Mouse (Mus musculus) inflammation-experienced regulatory T-cells, adult 16 weeks (primary cell): ENCODE measurements around the gene Sebox. TPM values are rescaled to one million over a fixed set of nuclear protein-coding genes. Genes with fewer than 3 reads are reported as not detected.

ENCODE experiments used
- polyA plus RNA-seq: library from polyadenylated mRNA; unstranded; fragments of 100-300 nt; shearing (Covaris generic); gene quantifications from one replicate; pipeline ENCODE4 v1.2.1, GENCODE M21; 2017

Sebox gene
- not detected for polyA plus RNA-seq

GRCm38 (mm10) chr11:78502909-78503650 is at the start of gene Sebox:
Gene Sebox (plus strand): TSS chr11:78503447.

GRCm38 (mm10) chr11:78465568-78466180 is 37.6 kb upstream of the Sebox start, which contains the start of gene Slc46a1:
Gene Slc46a1 (plus strand): TSS chr11:78465697.

GRCm38 (mm10) chr11:78497544-78498522 is 5.4 kb upstream of the Sebox start, which contains the start of gene Sarm1:
Gene Sarm1 (minus strand): TSS chr11:78497754.

GRCm38 (mm10) chr11:78499004-78499403 is 4.2 kb upstream of the Sebox start, which contains the start of gene Vtn:
Gene Vtn (plus strand): TSS chr11:78499091.

GRCm38 (mm10) chr11:78512025-78512957 is 9.0 kb downstream of the Sebox start, which contains the start of the genes Tmem199 and Poldip2:
Gene Tmem199 (minus strand): TSS chr11:78512172.
Gene Poldip2 (plus strand): TSS chr11:78512193.

GRCm38 (mm10) chr11:78536080-78536689 is 32.9 kb downstream of the Sebox start, which contains the start of the genes Tnfaip1 and Ift20:
Gene Tnfaip1 (minus strand): TSS chr11:78536332.
Gene Ift20 (plus strand): TSS chr11:78536361.

GRCm38 (mm10) chr11:78550168-78551058 is 47.2 kb downstream of the Sebox start, which contains the start of gene Tmem97:
Gene Tmem97 (minus strand): TSS chr11:78550777.

Other genes with a start within 250 kb of the Sebox start
- 91.3 TPM for gene 2610507B11Rik, start 241.7 kb upstream of the Sebox start, polyA plus RNA-seq
- gene BC030499, start 212.6 kb upstream of the Sebox start, polyA plus RNA-seq, result 0.30 TPM
- 2.6 TPM for gene Spag5, start 201.9 kb upstream of the Sebox start, polyA plus RNA-seq
- gene Aldoc, start 180.5 kb upstream of the Sebox start, polyA plus RNA-seq, result 13.5 TPM
- gene Pigs, start 175.0 kb upstream of the Sebox start, polyA plus RNA-seq, result 148 TPM
- gene Unc119, start 160.0 kb upstream of the Sebox start, polyA plus RNA-seq, result 33.6 TPM
- gene Foxn1, start 116.9 kb upstream of the Sebox start, polyA plus RNA-seq, result not detected
- not detected for gene Slc13a2, start 81.2 kb upstream of the Sebox start, polyA plus RNA-seq
- 2.4 TPM for gene Slc46a1, start 37.8 kb upstream of the Sebox start, polyA plus RNA-seq
- 2.2 TPM for gene Sarm1, start 5.7 kb upstream of the Sebox start, polyA plus RNA-seq
- gene Vtn, start 4.4 kb upstream of the Sebox start, polyA plus RNA-seq, result not detected
- 50.4 TPM for gene Tmem199, start 8.7 kb downstream of the Sebox start, polyA plus RNA-seq
- gene Poldip2, start 8.7 kb downstream of the Sebox start, polyA plus RNA-seq, result 41.5 TPM
- 25.7 TPM for gene Tnfaip1, start 32.9 kb downstream of the Sebox start, polyA plus RNA-seq
- 122 TPM for gene Ift20, start 32.9 kb downstream of the Sebox start, polyA plus RNA-seq
- gene Tmem97, start 47.3 kb downstream of the Sebox start, polyA plus RNA-seq, result 14.1 TPM
- gene Nlk, start 193.9 kb downstream of the Sebox start, polyA plus RNA-seq, result 12.2 TPM
- gene Ccnq, start 248.3 kb downstream of the Sebox start, polyA plus RNA-seq, result 43.2 TPM